ENCODE assay signal across 9 mouse cellular contexts in genomic region chr8:105413391-105413790, GRCm38 (mm10). TPM values are rescaled to one million over a fixed set of nuclear protein-coding genes. Genes with fewer than 3 reads are reported as not detected.
DNase-seq lines count a peak whose midpoint lies in the region; ATAC-seq and TF ChIP-seq lines count a peak whose summit lies in the region.
"Had no signal": no experiment of that assay in that cellular context is flagged by ENCODE, and none has a peak within 500 bp of the region (broad histone marks: within the 10 kb centered on the region; RNA-seq: fewer than 3 reads in every experiment).

Gene Kctd19 (minus strand): TSS chr8:105413502.
Gene Lrrc36 (plus strand): TSS chr8:105413571.

- no peak within 1 kb of the TSS for H3K27ac ChIP-seq in intestine, embryonic 14.5 days (ENCODE audit: low read depth)
- H3K27ac ChIP-seq in liver, embryonic 14.5 days = no peak within 1 kb of the TSS
- no peak within 1 kb of the TSS for H3K27ac ChIP-seq in neural tube, embryonic 11.5 days (ENCODE audit: low read depth, low read length)

- 2% methylated on average over 34 of the region's 34 CpGs for WGBS in intestine, embryonic 14.5 days
- 2% methylated on average over 34 of the region's 34 CpGs for WGBS in liver, embryonic 14.5 days (ENCODE audit: insufficient replicate concordance)
- 3% methylated on average over 30 of the region's 34 CpGs for WGBS in neural tube, embryonic 11.5 days

- no peak for TF ChIP-seq EP300 in liver, embryonic 14.5 days (IDR thresholded peaks at IDR 0.05; ENCODE audit: low read depth)

- TF ChIP-seq CTCF in liver, embryonic 14.5 days (IDR thresholded peaks at IDR 0.05; ENCODE audit: low read depth) = peak; percentile 58

- H3K9ac ChIP-seq in intestine, embryonic 14.5 days (ENCODE audit: low read length) = 0 out of 2 replicates have a peak within 1 kb of the TSS, but pooled peaks have one; percentile 20
- no peak within 1 kb of the TSS for H3K9ac ChIP-seq in liver, embryonic 14.5 days (replicated peaks)
- no peak within 1 kb of the TSS for H3K9ac ChIP-seq in neural tube, embryonic 11.5 days (ENCODE audit: low read length)

- peaks cover 40% of the 10 kb centered on the region for H3K27me3 ChIP-seq in intestine, embryonic 14.5 days (replicated peaks; ENCODE audit: control insufficient read depth, insufficient read depth, low read length)
- peaks cover 21% of the 10 kb centered on the region for H3K27me3 ChIP-seq in liver, embryonic 14.5 days (ENCODE audit: control insufficient read depth, insufficient read depth, low read length)
- peaks cover 10% of the 10 kb centered on the region; the same call in 1 of the 2 replicates for H3K27me3 ChIP-seq in neural tube, embryonic 11.5 days (ENCODE audit: control insufficient read depth, insufficient read depth, low read length)

- peaks cover 3% of the 10 kb centered on the region; the same call in 1 of the 2 replicates for H3K4me1 ChIP-seq in intestine, embryonic 14.5 days (replicated peaks; ENCODE audit: control insufficient read depth, insufficient read depth, low read length)
- peaks cover 0 to 3% of the 10 kb centered on the region in 2 experiments; a peak in 1 of 4 replicates for H3K4me1 ChIP-seq in liver, embryonic 14.5 days (replicated peaks; ENCODE audit: control insufficient read depth in 2 of 2, insufficient read depth in 2 of 2, low read length in 1 of 2)
- H3K4me1 ChIP-seq in neural tube, embryonic 11.5 days (ENCODE audit: control insufficient read depth, insufficient read depth, low read length) = no peaks in the 10 kb centered on the region

- peak; percentile 60 for ATAC-seq in intestine, embryonic 14.5 days (replicated peaks; ENCODE audit: low FRiP score, low TSS enrichment, low read depth)
- ATAC-seq in liver, embryonic 14.5 days (ENCODE audit: insufficient read depth) = peak; percentile 75
- peak; percentile 73 for ATAC-seq in neural tube, embryonic 11.5 days (ENCODE audit: insufficient read depth, low FRiP score, low TSS enrichment)

- DNase-seq in layer of hippocampus, postnatal 10 days (ENCODE audit: low spot score in 2 of 2) = peak; percentile 24 to 31
- DNase-seq in layer of hippocampus, adult 8-10 months (ENCODE audit: low spot score in 2 of 2) = no peak
- DNase-seq in cerebellum, postnatal 25 days = peak; percentile 66 to 83
- DNase-seq in gastrocnemius, postnatal 10 days = peak; percentile 70
- DNase-seq in intestine, embryonic 14.5 days (ENCODE audit: low spot score) = peak; percentile 73
- DNase-seq in liver, embryonic 14.5 days (ENCODE audit: low read depth in 3 of 3, low spot score in 3 of 3) = peak; percentile 20 to 41 (median 22)
- DNase-seq in neural tube, embryonic 11.5 days (ENCODE audit: low spot score) = peak; percentile 68
- DNase-seq in urinary bladder, adult 2 months (ENCODE audit: low spot score) = peak; percentile 47

- no peaks in the 10 kb centered on the region for H3K36me3 ChIP-seq in intestine, embryonic 14.5 days (ENCODE audit: control insufficient read depth, insufficient read depth, low read length)
- no peaks in the 10 kb centered on the region for H3K36me3 ChIP-seq in liver, embryonic 14.5 days (replicated peaks; ENCODE audit: control insufficient read depth, insufficient read depth, low read depth)
- H3K36me3 ChIP-seq in neural tube, embryonic 11.5 days (ENCODE audit: control insufficient read depth, insufficient read depth, low read length) = no peaks in the 10 kb centered on the region

- peak within 1 kb of the TSS; percentile 47 for H3K4me2 ChIP-seq in intestine, embryonic 14.5 days (ENCODE audit: low read length)
- H3K4me2 ChIP-seq in liver, embryonic 14.5 days (ENCODE audit: low read depth) = peak within 1 kb of the TSS; percentile 54
- H3K4me2 ChIP-seq in neural tube, embryonic 11.5 days (ENCODE audit: low read depth) = peak within 1 kb of the TSS; percentile 47

- H3K9me3 ChIP-seq in intestine, embryonic 14.5 days (ENCODE audit: control insufficient read depth, low read length) = no peaks in the 10 kb centered on the region
- no peaks in the 10 kb centered on the region for H3K9me3 ChIP-seq in liver, embryonic 14.5 days (ENCODE audit: control insufficient read depth, low read length)
- H3K9me3 ChIP-seq in neural tube, embryonic 11.5 days (ENCODE audit: control insufficient read depth, low read length) = no peaks in the 10 kb centered on the region

- peak within 1 kb of the TSS; percentile 21 for H3K4me3 ChIP-seq in intestine, embryonic 14.5 days (ENCODE audit: low read depth, low read length)
- H3K4me3 ChIP-seq in liver, embryonic 14.5 days (ENCODE audit: insufficient read depth in 1 of 2, low read depth in 2 of 2, low read length in 2 of 2) = peak within 1 kb of the TSS; percentile 5 to 25; a peak in 2 of 4 replicates
- peak within 1 kb of the TSS; percentile 21 for H3K4me3 ChIP-seq in neural tube, embryonic 11.5 days (ENCODE audit: low read depth, low read length)

RNA-seq across cellular contexts. Expression of gene Kctd19, which starts in this region (rescaled TPM):
- not detected for total RNA-seq in layer of hippocampus, postnatal 10 days (2021)
- total RNA-seq in layer of hippocampus, adult 8-10 months (2022) = not detected
- total RNA-seq in gastrocnemius, postnatal 10 days (2021) = under 1 TPM in 1 of 2 experiments, not detected in 1; 0.07 TPM
- 0.11 TPM in 1 of 2 replicates, not detected in the other for polyA plus RNA-seq in intestine, embryonic 14.5 days (2014; fragmentation: Nextera tagmentation; extraction: Ambion mirVana)
- polyA plus RNA-seq in liver, embryonic 14.5 days (2012; rRNA removed) = not detected in 2 replicates
- polyA plus RNA-seq in liver, embryonic 14.5 days (2014; fragmentation: Nextera tagmentation; extraction: Ambion mirVana) = not detected in 2 replicates
- polyA plus RNA-seq in neural tube, embryonic 11.5 days (2014; fragmentation: Nextera tagmentation; extraction: Ambion mirVana) = not detected in 2 replicates
- polyA plus RNA-seq in urinary bladder, adult 2 months (2012; rRNA removed) = 0.06 and 0.10 TPM in 2 replicates
- total RNA-seq: neutrophil, adult 5-6 weeks had no signal

RNA-seq across cellular contexts. Expression of gene Lrrc36, which starts in this region (rescaled TPM):
- total RNA-seq in layer of hippocampus, postnatal 10 days (2021) = 1 to 10 TPM in 1 of 2 experiments, under 1 TPM in 1; 0.98 to 1.4 TPM
- total RNA-seq in layer of hippocampus, adult 8-10 months (2022) = 1 to 10 TPM in 2 of 4 experiments, under 1 TPM in 2; 0.73 to 1.4 (median 1.1) TPM
- 1 to 10 TPM in 1 of 2 experiments, under 1 TPM in 1; 0.93 to 1.1 TPM for total RNA-seq in gastrocnemius, postnatal 10 days (2021)
- 0.11 and 0.16 TPM in 2 replicates for polyA plus RNA-seq in intestine, embryonic 14.5 days (2014; fragmentation: Nextera tagmentation; extraction: Ambion mirVana)
- polyA plus RNA-seq in liver, embryonic 14.5 days (2012; rRNA removed) = 0.04 and 0.09 TPM in 2 replicates
- polyA plus RNA-seq in liver, embryonic 14.5 days (2014; fragmentation: Nextera tagmentation; extraction: Ambion mirVana) = 0.08 and 0.10 TPM in 2 replicates
- polyA plus RNA-seq in neural tube, embryonic 11.5 days (2014; fragmentation: Nextera tagmentation; extraction: Ambion mirVana) = 0.92 and 1.6 TPM in 2 replicates
- 0.48 and 0.53 TPM in 2 replicates for polyA plus RNA-seq in urinary bladder, adult 2 months (2012; rRNA removed)
- total RNA-seq: neutrophil, adult 5-6 weeks had no signal

Comparison
In these comparisons a context has a peak if more than half of its experiments do, and no peak if none do; other contexts are left out.
1. DNase-seq: peak in layer of hippocampus, postnatal 10 days (2 of 2), cerebellum, postnatal 25 days (2 of 2), gastrocnemius, postnatal 10 days (single experiment) and neural tube, embryonic 11.5 days (single experiment); none in layer of hippocampus, adult 8-10 months (0 of 2).
2. Peak in DNase-seq, ATAC-seq, H3K4me3 ChIP-seq, H3K9ac ChIP-seq and H3K4me2 ChIP-seq in intestine, embryonic 14.5 days; RNA of the genes that start here not detected or under 1 TPM.
3. Peak in DNase-seq, ATAC-seq, H3K4me3 ChIP-seq and H3K4me2 ChIP-seq in liver, embryonic 14.5 days; RNA of the genes that start here not detected or under 1 TPM.
4. Peak in DNase-seq in urinary bladder, adult 2 months; RNA of the genes that start here not detected or under 1 TPM.
5. Peak in every context shown above with its lines, with median percentiles within 50 percentile points of each other: ATAC-seq, H3K4me2 ChIP-seq and H3K4me3 ChIP-seq.